Mouse (Mus musculus): ENCODE measurements at regions not wholly inside any gene's neighbourhood (a gene's known extent, or its start where the extent isn't known, plus 50 kb on each side); places are given as distances from the start of the nearest gene placed in this dataset.

DNA sequence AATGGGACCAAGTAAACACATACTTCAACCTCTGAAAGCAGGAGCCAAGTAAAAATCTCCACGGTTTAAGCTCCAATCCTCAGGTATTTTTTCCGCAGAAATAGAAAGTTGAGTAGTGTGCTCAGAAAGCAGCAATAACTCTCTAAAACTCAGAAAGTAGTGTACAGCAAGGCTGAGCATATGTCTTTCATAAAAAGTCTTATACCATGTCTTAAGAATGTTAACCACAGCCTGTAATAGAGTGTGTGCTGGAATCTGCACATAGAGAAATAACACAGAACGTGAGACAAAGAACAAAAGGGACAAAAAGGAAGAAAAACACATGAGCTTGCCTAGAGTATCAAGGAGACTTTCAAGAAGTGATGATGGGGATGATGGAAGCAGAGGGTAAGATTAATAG, 285.2 kb downstream of the Cdh11 start:
- H3K27me3 ChIP-seq (ENCODE audit: insufficient read depth, low read length) = no peaks in the 10 kb centered on the region
- H3K9ac ChIP-seq (replicated peaks; ENCODE audit: low read length) = no peak overlapping the region
- no peak overlapping the region for H3K4me3 ChIP-seq (ENCODE audit: low read length)
- no peak overlapping the region for H3K27ac ChIP-seq (ENCODE audit: low read length)
- no peak overlapping the region for H3K4me2 ChIP-seq (replicated peaks; ENCODE audit: low read depth, low read length)
- no peaks in the 10 kb centered on the region for H3K36me3 ChIP-seq (ENCODE audit: insufficient read depth, low read length)
- H3K4me1 ChIP-seq (ENCODE audit: insufficient read depth, low read length) = peaks cover 9% of the 10 kb centered on the region; the same call in 1 of the 2 replicates
- WGBS = 84% methylated on average over 3 of the region's 3 CpGs
- ATAC-seq (ENCODE audit: low FRiP score, low TSS enrichment) = no peak
- H3K9me3 ChIP-seq (ENCODE audit: low read length) = no peaks in the 10 kb centered on the region

DNA sequence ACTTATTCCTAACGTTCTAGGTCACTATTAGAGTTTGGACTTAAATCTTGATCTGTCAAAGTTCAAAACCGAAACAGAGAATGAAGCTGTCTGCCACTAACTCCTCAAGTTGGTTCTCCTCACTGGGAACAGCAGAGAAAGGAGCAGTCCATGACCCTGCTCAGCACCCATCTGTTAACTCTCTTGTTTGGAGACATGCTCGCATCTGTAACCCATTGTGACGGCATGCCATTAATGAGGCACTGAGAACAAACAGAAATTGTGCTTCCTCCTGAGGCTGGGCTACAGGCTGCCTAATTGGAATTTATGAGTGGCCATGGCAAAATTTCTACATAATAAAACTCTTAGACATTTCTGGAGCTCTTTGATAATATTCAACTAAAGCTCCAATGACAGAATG, 286.4 kb downstream of the Cdh11 start:
- H3K9ac ChIP-seq (replicated peaks; ENCODE audit: low read length) = no peak overlapping the region
- no peaks in the 10 kb centered on the region for H3K9me3 ChIP-seq (ENCODE audit: low read length)
- H3K4me1 ChIP-seq (ENCODE audit: insufficient read depth, low read length) = peaks cover 9% of the 10 kb centered on the region; the same call in 1 of the 2 replicates
- no peak for ATAC-seq (ENCODE audit: low FRiP score, low TSS enrichment)
- no peaks in the 10 kb centered on the region for H3K27me3 ChIP-seq (ENCODE audit: insufficient read depth, low read length)
- H3K4me3 ChIP-seq (ENCODE audit: low read length) = no peak overlapping the region
- 0 out of 2 replicates have a peak overlapping the region, but pooled peaks have one; percentile 38 for H3K27ac ChIP-seq (ENCODE audit: low read length)
- no peak overlapping the region for H3K4me2 ChIP-seq (replicated peaks; ENCODE audit: low read depth, low read length)
- H3K36me3 ChIP-seq (ENCODE audit: insufficient read depth, low read length) = no peaks in the 10 kb centered on the region
- WGBS = 57% methylated on average over 4 of the region's 4 CpGs

DNA sequence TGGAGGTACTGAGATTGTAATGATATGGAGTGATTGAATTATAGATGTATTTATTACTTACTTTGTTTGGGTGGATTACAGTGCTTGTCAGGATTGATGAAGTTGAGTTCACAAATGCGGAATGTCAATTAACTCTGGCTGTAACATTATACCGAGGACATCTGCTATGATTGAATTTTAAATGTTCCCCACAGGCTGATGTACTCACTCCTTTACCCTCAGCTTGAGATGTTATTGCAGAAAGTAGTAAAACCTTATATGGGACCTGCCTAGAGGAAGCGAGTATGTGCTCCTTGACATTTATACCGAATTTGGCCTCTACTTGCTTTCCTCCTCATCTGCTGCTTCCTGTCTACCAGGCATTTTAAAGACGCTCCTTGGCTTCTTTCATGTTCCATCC, 288.3 kb downstream of the Cdh11 start:
- H3K9me3 ChIP-seq (ENCODE audit: low read length) = no peaks in the 10 kb centered on the region
- peak; percentile 49; the same call in 1 of the 2 replicates for ATAC-seq (ENCODE audit: low FRiP score, low TSS enrichment)
- no peaks in the 10 kb centered on the region for H3K36me3 ChIP-seq (ENCODE audit: insufficient read depth, low read length)
- H3K9ac ChIP-seq (replicated peaks; ENCODE audit: low read length) = no peak overlapping the region
- peak overlapping the region; percentile 78 for H3K27ac ChIP-seq (ENCODE audit: low read length)
- peaks cover 9% of the 10 kb centered on the region; the same call in 1 of the 2 replicates for H3K4me1 ChIP-seq (ENCODE audit: insufficient read depth, low read length)
- H3K4me2 ChIP-seq (replicated peaks; ENCODE audit: low read depth, low read length) = no peak overlapping the region
- no peak overlapping the region for H3K4me3 ChIP-seq (ENCODE audit: low read length)
- WGBS = 31% methylated on average over 5 of the region's 5 CpGs
- H3K27me3 ChIP-seq (ENCODE audit: insufficient read depth, low read length) = no peaks in the 10 kb centered on the region

GRCm38 (mm10) chr8:102496698-102497097, 288.7 kb downstream of the Cdh11 start:
- Histone ChIP-seq H3K27ac (ENCODE audit: low read length) (no peak overlapping the region), H3K36me3 (ENCODE audit: insufficient read depth, low read length) (no peaks in the 10 kb centered on the region), H3K4me2 (replicated peaks; ENCODE audit: low read depth, low read length) (no peak overlapping the region), H3K9ac (replicated peaks; ENCODE audit: low read length) (no peak overlapping the region), H3K4me3 (ENCODE audit: low read length) (no peak overlapping the region), H3K9me3 (ENCODE audit: low read length) (no peaks in the 10 kb centered on the region), H3K27me3 (ENCODE audit: insufficient read depth, low read length) (no peaks in the 10 kb centered on the region), H3K4me1 (ENCODE audit: insufficient read depth, low read length) (peaks cover 9% of the 10 kb centered on the region; the same call in 1 of the 2 replicates)
- ATAC-seq (ENCODE audit: low FRiP score, low TSS enrichment) = peak; percentile 43; the same call in 1 of the 2 replicates

DNA sequence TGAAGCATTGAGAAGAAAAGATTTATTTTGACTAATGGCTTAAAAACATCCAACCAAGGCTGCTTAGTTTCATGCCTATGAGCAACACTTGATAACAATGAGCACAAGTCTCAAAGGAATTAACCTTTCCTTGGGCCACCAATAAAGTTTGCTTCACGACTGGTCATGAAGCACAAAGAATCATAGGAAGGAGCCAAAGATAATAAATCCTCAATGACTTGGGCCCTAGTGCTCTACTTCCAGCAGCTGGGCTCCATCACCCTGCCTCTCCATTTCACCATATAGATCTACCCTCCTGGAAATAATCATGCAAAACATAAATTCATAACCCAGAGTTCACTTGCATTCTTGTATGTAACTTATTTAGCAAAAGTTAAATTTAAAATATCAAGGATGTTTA, 289.4 kb downstream of the Cdh11 start:
- H3K4me2 ChIP-seq (replicated peaks; ENCODE audit: low read depth, low read length) = no peak overlapping the region
- H3K9me3 ChIP-seq (ENCODE audit: low read length) = no peaks in the 10 kb centered on the region
- H3K4me3 ChIP-seq (ENCODE audit: low read length) = no peak overlapping the region
- H3K27ac ChIP-seq (ENCODE audit: low read length) = no peak overlapping the region
- peaks cover 9% of the 10 kb centered on the region; the same call in 1 of the 2 replicates for H3K4me1 ChIP-seq (ENCODE audit: insufficient read depth, low read length)
- no peak overlapping the region for H3K9ac ChIP-seq (replicated peaks; ENCODE audit: low read length)
- H3K36me3 ChIP-seq (ENCODE audit: insufficient read depth, low read length) = no peaks in the 10 kb centered on the region
- ATAC-seq (ENCODE audit: low FRiP score, low TSS enrichment) = peak; percentile 82
- no peaks in the 10 kb centered on the region for H3K27me3 ChIP-seq (ENCODE audit: insufficient read depth, low read length)
- WGBS = 7% methylated on average over 1 of the region's 1 CpGs

- ATAC-seq (ENCODE audit: low FRiP score, low TSS enrichment) = no peak
- no peak overlapping the region for H3K9ac ChIP-seq (replicated peaks; ENCODE audit: low read length)
- no peaks in the 10 kb centered on the region for H3K27me3 ChIP-seq (ENCODE audit: insufficient read depth, low read length)
- H3K27ac ChIP-seq (ENCODE audit: low read length) = no peak overlapping the region
- no peaks in the 10 kb centered on the region for H3K9me3 ChIP-seq (ENCODE audit: low read length)
- no peak overlapping the region for H3K4me3 ChIP-seq (ENCODE audit: low read length)
- H3K4me1 ChIP-seq (ENCODE audit: insufficient read depth, low read length) = 0 out of 2 replicates have a peak, but pooled peaks cover 3% of the 10 kb centered on the region
- no peaks in the 10 kb centered on the region for H3K36me3 ChIP-seq (ENCODE audit: insufficient read depth, low read length)
- no peak overlapping the region for H3K4me2 ChIP-seq (replicated peaks; ENCODE audit: low read depth, low read length)
Observed at GRCm38 (mm10) chr8:102491015-102491414, 294.4 kb downstream of the Cdh11 start.

DNA sequence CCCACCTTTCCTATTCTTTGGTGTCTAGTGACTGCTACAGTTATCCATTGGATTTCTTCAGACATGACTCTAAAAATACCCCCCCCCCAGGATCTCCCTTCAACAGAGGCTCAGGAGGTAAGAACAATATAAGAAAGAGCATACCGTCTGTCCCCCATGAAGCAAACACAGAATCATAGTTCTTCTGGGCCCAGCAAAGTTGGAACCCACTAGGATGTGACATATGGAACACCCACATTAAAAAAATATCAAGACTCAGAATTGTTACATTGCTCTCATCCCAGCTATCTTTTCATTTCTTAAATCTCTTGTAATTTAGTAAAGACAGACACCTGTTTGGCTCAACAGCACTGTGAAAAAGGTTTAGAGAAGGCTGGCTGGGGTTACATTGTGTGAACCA, 297.2 kb downstream of the Cdh11 start:
- no peaks in the 10 kb centered on the region for H3K9me3 ChIP-seq (ENCODE audit: low read length)
- no peak overlapping the region for H3K9ac ChIP-seq (replicated peaks; ENCODE audit: low read length)
- H3K4me2 ChIP-seq (replicated peaks; ENCODE audit: low read depth, low read length) = no peak overlapping the region
- ATAC-seq (ENCODE audit: low FRiP score, low TSS enrichment) = no peak
- no peaks in the 10 kb centered on the region for H3K36me3 ChIP-seq (ENCODE audit: insufficient read depth, low read length)
- 95% methylated on average over 1 of the region's 1 CpGs for WGBS
- H3K4me1 ChIP-seq (ENCODE audit: insufficient read depth, low read length) = no peaks in the 10 kb centered on the region
- no peak overlapping the region for H3K4me3 ChIP-seq (ENCODE audit: low read length)
- H3K27ac ChIP-seq (ENCODE audit: low read length) = no peak overlapping the region
- no peaks in the 10 kb centered on the region for H3K27me3 ChIP-seq (ENCODE audit: insufficient read depth, low read length)

DNA sequence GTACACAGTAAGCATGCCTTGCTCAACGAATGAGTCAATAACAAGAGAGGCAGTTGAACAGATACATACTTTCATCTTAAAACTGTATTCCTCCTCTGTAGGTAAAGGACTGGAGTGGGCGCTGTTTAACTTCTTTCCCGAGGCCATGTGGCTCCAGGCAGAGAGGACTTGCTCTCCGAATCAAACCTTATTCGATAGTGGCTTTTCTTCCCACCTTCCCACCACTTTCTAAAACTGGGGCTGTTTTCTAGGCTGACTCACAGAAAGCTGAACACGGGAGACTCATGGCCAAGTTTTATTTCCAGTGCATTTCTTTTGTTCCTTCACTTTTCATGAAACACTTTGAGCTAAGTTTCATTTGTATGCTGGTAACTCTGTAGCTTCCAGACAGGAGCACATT, 297.6 kb downstream of the Cdh11 start:
- no peak overlapping the region for H3K4me2 ChIP-seq (replicated peaks; ENCODE audit: low read depth, low read length)

DNA sequence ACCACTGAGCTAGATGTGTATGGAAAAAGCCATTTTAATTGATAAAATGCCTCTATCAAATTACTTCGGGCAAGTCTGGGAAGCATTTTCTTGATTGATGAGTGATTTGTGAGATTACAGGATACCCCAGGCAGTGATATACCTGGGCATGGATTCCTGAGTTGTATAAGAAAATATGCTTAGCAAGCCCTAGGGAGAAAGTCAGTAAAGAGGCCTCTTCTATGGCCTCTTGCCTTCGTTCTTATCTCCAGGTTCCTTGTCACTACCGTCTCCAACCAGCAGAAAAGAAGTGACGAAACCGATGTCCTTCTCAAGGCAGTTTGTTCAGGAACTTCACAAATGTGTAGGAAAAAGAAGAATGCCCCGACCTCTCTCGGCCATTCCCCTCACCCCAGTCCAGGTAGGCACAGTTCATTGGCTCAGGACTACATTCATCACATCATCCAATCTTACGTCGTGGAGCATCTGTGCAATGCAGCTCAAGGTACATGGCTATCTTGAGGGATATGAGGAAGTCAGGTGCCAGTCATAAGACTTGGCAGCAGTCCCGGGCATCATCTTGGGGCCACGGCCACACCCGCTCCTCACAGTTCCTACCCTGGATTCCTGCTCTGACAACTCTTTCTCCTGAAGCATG, 310.2 kb downstream of the Cdh11 start:
- no peak overlapping the region for H3K4me3 ChIP-seq (ENCODE audit: low read length)
- H3K4me1 ChIP-seq (ENCODE audit: insufficient read depth, low read length) = no peaks in the 10 kb centered on the region
- ATAC-seq (ENCODE audit: low FRiP score, low TSS enrichment) = no peak
- 93% methylated on average over 12 of the region's 12 CpGs for WGBS
- no peaks in the 10 kb centered on the region for H3K27me3 ChIP-seq (ENCODE audit: insufficient read depth, low read length)
- H3K36me3 ChIP-seq (ENCODE audit: insufficient read depth, low read length) = no peaks in the 10 kb centered on the region
- H3K9ac ChIP-seq (replicated peaks; ENCODE audit: low read length) = no peak overlapping the region
- no peak overlapping the region for H3K27ac ChIP-seq (ENCODE audit: low read length)
- no peak overlapping the region for H3K4me2 ChIP-seq (replicated peaks; ENCODE audit: low read depth, low read length)
- H3K9me3 ChIP-seq (ENCODE audit: low read length) = no peaks in the 10 kb centered on the region

More for the DNA sequence above, 297.6 kb downstream of the Cdh11 start:
- H3K9ac ChIP-seq (replicated peaks; ENCODE audit: low read length) = no peak overlapping the region
- no peaks in the 10 kb centered on the region for H3K27me3 ChIP-seq (ENCODE audit: insufficient read depth, low read length)
- no peak overlapping the region for H3K4me3 ChIP-seq (ENCODE audit: low read length)
- H3K9me3 ChIP-seq (ENCODE audit: low read length) = no peaks in the 10 kb centered on the region
- WGBS = 87% methylated on average over 6 of the region's 6 CpGs
- no peak overlapping the region for H3K27ac ChIP-seq (ENCODE audit: low read length)
- no peak for ATAC-seq (ENCODE audit: low FRiP score, low TSS enrichment)
- H3K4me1 ChIP-seq (ENCODE audit: insufficient read depth, low read length) = no peaks in the 10 kb centered on the region
- H3K36me3 ChIP-seq (ENCODE audit: insufficient read depth, low read length) = no peaks in the 10 kb centered on the region

DNA sequence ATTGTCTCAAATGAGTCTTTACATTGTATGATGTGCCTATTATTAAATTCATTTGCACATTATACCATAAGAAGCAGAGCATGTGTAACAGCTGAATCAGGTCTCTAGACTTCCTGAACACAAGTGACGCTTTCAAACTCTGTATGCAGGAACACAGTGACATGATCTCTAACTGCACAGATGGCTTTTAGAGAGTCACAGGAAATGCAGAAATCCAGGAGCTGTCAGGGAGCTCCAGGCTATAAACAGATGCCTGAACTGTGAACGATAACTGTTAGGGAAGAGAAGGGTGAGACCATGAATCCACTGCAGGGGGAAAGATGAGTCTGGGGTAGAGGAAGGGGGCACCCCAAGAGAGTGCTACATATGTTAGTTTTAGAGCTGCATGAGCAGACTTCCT, 311.2 kb downstream of the Cdh11 start:
- H3K27me3 ChIP-seq (ENCODE audit: insufficient read depth, low read length) = no peaks in the 10 kb centered on the region
- H3K9ac ChIP-seq (replicated peaks; ENCODE audit: low read length) = no peak overlapping the region
- no peak overlapping the region for H3K4me3 ChIP-seq (ENCODE audit: low read length)
- H3K36me3 ChIP-seq (ENCODE audit: insufficient read depth, low read length) = no peaks in the 10 kb centered on the region
- H3K27ac ChIP-seq (ENCODE audit: low read length) = no peak overlapping the region
- ATAC-seq (ENCODE audit: low FRiP score, low TSS enrichment) = no peak
- WGBS = 47% methylated on average over 2 of the region's 2 CpGs
- no peaks in the 10 kb centered on the region for H3K4me1 ChIP-seq (ENCODE audit: insufficient read depth, low read length)
- H3K4me2 ChIP-seq (replicated peaks; ENCODE audit: low read depth, low read length) = no peak overlapping the region
- no peaks in the 10 kb centered on the region for H3K9me3 ChIP-seq (ENCODE audit: low read length)

All from kidney, embryonic 16.5 days (tissue).